Mouse (Mus musculus) myocyte (in vitro differentiated cells): ENCODE data around the gene Kansl3.
A peak's percentile ranks its signal among the peaks of the same experiment; 100 is the strongest.

Experiments used
- CEBPB ChIP-seq: IDR thresholded peaks from 2 replicates; pipeline ENCODE4 v1.6.1; 2011; ENCODE audit warnings: mild to moderate bottlenecking, moderate library complexity; ENCODE audit not compliant: poor library complexity, insufficient read depth, severe bottlenecking
- MAX ChIP-seq: IDR thresholded peaks from one replicate; pipeline ENCODE4 v1.6.1; 2011; ENCODE audit warnings: low read depth, mild to moderate bottlenecking, control low read depth
- MYOD1 ChIP-seq, 3 experiments: IDR thresholded peaks; one replicate each; pipeline ENCODE4 v1.6.1; 2011; ENCODE audit warnings: control low read depth in 2 of 3, low read depth in 2 of 3, mild to moderate bottlenecking in 2 of 3, moderate library complexity in 1 of 3; ENCODE audit not compliant: insufficient read length in 2 of 3, control insufficient read depth in 1 of 3
- MYOG ChIP-seq, 3 experiments: IDR thresholded peaks; one replicate each; pipeline ENCODE4 v1.6.1; 2011; ENCODE audit warnings: control low read depth in 2 of 3, low read depth in 2 of 3, mild to moderate bottlenecking in 2 of 3; ENCODE audit not compliant: insufficient read length in 2 of 3, control insufficient read depth in 1 of 3, insufficient read depth in 1 of 3
- POLR2A ChIP-seq: IDR thresholded peaks from one replicate; pipeline ENCODE4 v1.6.1; 2011; ENCODE audit warnings: low read depth, mild to moderate bottlenecking, control low read depth, moderate library complexity; ENCODE audit not compliant: insufficient read length
- POLR2AphosphoS2 ChIP-seq: IDR thresholded peaks from one replicate; pipeline ENCODE4 v1.6.1; 2011; ENCODE audit warnings: low read depth, control low read depth; ENCODE audit not compliant: insufficient read length
- SRF ChIP-seq: IDR thresholded peaks from one replicate; pipeline ENCODE4 v1.6.1; 2011; ENCODE audit warnings: low read depth; ENCODE audit not compliant: control insufficient read depth, insufficient read length
- TCF12 ChIP-seq: IDR thresholded peaks from one replicate; pipeline ENCODE4 v1.6.1; 2011; ENCODE audit warnings: mild to moderate bottlenecking, control low read depth; ENCODE audit not compliant: poor library complexity, insufficient read depth, severe bottlenecking
- TCF3 ChIP-seq: IDR thresholded peaks from one replicate; pipeline ENCODE4 v1.6.1; 2011; ENCODE audit warnings: low read depth, control low read depth; ENCODE audit not compliant: insufficient read length
- USF1 ChIP-seq: IDR thresholded peaks from one replicate; pipeline ENCODE4 v1.6.1; 2011; ENCODE audit warnings: low read depth, mild to moderate bottlenecking, control low read depth, moderate library complexity

- TF ChIP-seq POLR2A (no peak), TCF12 (no peak), CEBPB (no peak), POLR2AphosphoS2 (no peak), MYOG (IDR thresholded peaks at IDR 0.05; ENCODE audit: control insufficient read depth in 1 of 3, insufficient read depth in 1 of 3, insufficient read length in 2 of 3, low read depth in 2 of 3) (peak in 2 of 3 experiments; percentile 41 to 73), MAX (no peak), SRF (no peak), MYOD1 (IDR thresholded peaks at IDR 0.05; ENCODE audit: control insufficient read depth in 1 of 3, insufficient read length in 2 of 3, low read depth in 2 of 3) (peak in 1 of 3 experiments; percentile 16), USF1 (no peak), TCF3 (no peak)
Measured at GRCm38 (mm10) chr1:36309498-36309901, 59.5 kb downstream of the Kansl3 start.
